In genomic region chr5:125405546-125406248, GRCm38 (mm10) we compare ENCODE assay signal across 8 mouse cellular contexts. TPM values are rescaled to one million over a fixed set of nuclear protein-coding genes. Genes with fewer than 3 reads are reported as not detected.
A peak's percentile ranks its signal among the peaks of the same experiment; 100 is the strongest.
DNase-seq lines count a peak whose midpoint lies in the region; TF ChIP-seq lines count a peak whose summit lies in the region.

No protein-coding gene starts in this region.

- no peak for TF ChIP-seq CTCF in cortical plate, adult 2 months (IDR thresholded peaks at IDR 0.05; ENCODE audit: extremely low read depth, insufficient read depth, low read length)

- peak overlapping the region; percentile 90 for H3K27ac ChIP-seq in cortical plate, adult 2 months (ENCODE audit: insufficient read depth, low read length)

- no peak for TF ChIP-seq POLR2A in cortical plate, adult 2 months (IDR thresholded peaks at IDR 0.05; ENCODE audit: extremely low read depth, insufficient read depth, low read length)

- H3K27me3 ChIP-seq in megakaryocyte, embryonic 14.5 days (replicated peaks) = peaks cover 10% of the 10 kb centered on the region

- no peaks in the 10 kb centered on the region for H3K36me3 ChIP-seq in megakaryocyte, embryonic 14.5 days (replicated peaks; ENCODE audit: low read length)

- H3K4me1 ChIP-seq in cortical plate, adult 2 months (ENCODE audit: control insufficient read depth, insufficient read depth, low read length) = no peaks in the 10 kb centered on the region
- peaks cover 63% of the 10 kb centered on the region for H3K4me1 ChIP-seq in megakaryocyte, embryonic 14.5 days

- DNase-seq in adipocyte (ENCODE audit: low spot score) = peak; percentile 98
- DNase-seq in gastrocnemius, postnatal 10 days = peak; percentile 79
- peak; percentile 98 for DNase-seq in induced T-regulatory cell, adult 2 months (ENCODE audit: low read depth)
- DNase-seq in left cerebral cortex, adult 8-10 months (ENCODE audit: low spot score in 2 of 2) = peak; percentile 73 to 98
- peak; percentile 88 for DNase-seq in right cerebral cortex, postnatal 10 days (ENCODE audit: low spot score in 2 of 2)
- DNase-seq in urinary bladder, postnatal 4 days (ENCODE audit: low spot score in 2 of 2) = peak; percentile 77 to 88

- no peaks in the 10 kb centered on the region for H3K9me3 ChIP-seq in megakaryocyte, embryonic 14.5 days

- H3K4me3 ChIP-seq in cortical plate, adult 2 months (ENCODE audit: insufficient read depth, low read length) = peak overlapping the region; percentile 56
- H3K4me3 ChIP-seq in megakaryocyte, embryonic 14.5 days (replicated peaks) = peak overlapping the region; percentile 97

RNA-seq across cellular contexts. Expression of gene Ubc, which starts 15.7 kb away (rescaled TPM):
- 769 and 804 TPM in 2 replicates for polyA plus RNA-seq in cortical plate, adult 2 months (2012; rRNA removed)
- 100 to 1,000 TPM; 703 to 712 TPM for total RNA-seq in gastrocnemius, postnatal 10 days (2021)
- 100 to 1,000 TPM; 799 to 904 (median 900) TPM for total RNA-seq in left cerebral cortex, adult 8-10 months (2022)
- polyA plus RNA-seq in megakaryocyte, embryonic 14.5 days (2012; ENCODE audit: insufficient read depth, low replicate concordance) = 71.3 and 127 TPM in 2 replicates

RNA-seq across cellular contexts. Expression of gene Gm10382, which starts 16.6 kb away (rescaled TPM):
- polyA plus RNA-seq in cortical plate, adult 2 months (2012; rRNA removed) = 0.21 and 0.36 TPM in 2 replicates
- under 1 TPM; 0.19 to 0.36 TPM for total RNA-seq in gastrocnemius, postnatal 10 days (2021)
- under 1 TPM in 2 of 4 experiments, not detected in 2; 0.39 to 0.51 TPM for total RNA-seq in left cerebral cortex, adult 8-10 months (2022)
- 0.53 and 1.9 TPM in 2 replicates for polyA plus RNA-seq in megakaryocyte, embryonic 14.5 days (2012; ENCODE audit: insufficient read depth, low replicate concordance)

RNA-seq across cellular contexts. Expression of gene Dhx37, which starts 28.2 kb away (rescaled TPM):
- polyA plus RNA-seq in cortical plate, adult 2 months (2012; rRNA removed) = 16.2 and 16.9 TPM in 2 replicates
- total RNA-seq in gastrocnemius, postnatal 10 days (2021) = 1 to 10 TPM; 3.7 to 4.6 TPM
- total RNA-seq in left cerebral cortex, adult 8-10 months (2022) = 10 to 100 TPM in 3 of 4 experiments, 1 to 10 TPM in 1; 9.4 to 12.9 (median 11.7) TPM
- 14.4 and 23.5 TPM in 2 replicates for polyA plus RNA-seq in megakaryocyte, embryonic 14.5 days (2012; ENCODE audit: insufficient read depth, low replicate concordance)

RNA-seq across cellular contexts. Expression of gene Bri3bp, which starts 35.7 kb away (rescaled TPM):
- polyA plus RNA-seq in cortical plate, adult 2 months (2012; rRNA removed) = 34.8 and 36.3 TPM in 2 replicates
- 1 to 10 TPM; 7.6 to 8.0 TPM for total RNA-seq in gastrocnemius, postnatal 10 days (2021)
- 10 to 100 TPM; 81.9 to 94.4 (median 86.6) TPM for total RNA-seq in left cerebral cortex, adult 8-10 months (2022)
- 36.3 and 36.5 TPM in 2 replicates for polyA plus RNA-seq in megakaryocyte, embryonic 14.5 days (2012; ENCODE audit: insufficient read depth, low replicate concordance)

Comparison
In these comparisons a context has a peak if more than half of its experiments do, and no peak if none do; other contexts are left out.
1. Peak in every context shown above with its lines: DNase-seq, H3K4me3 ChIP-seq and H3K27ac ChIP-seq.